Mouse (Mus musculus) thymus, adult 2 months (tissue): ENCODE results near the gene Fam172a. TPM values are rescaled to one million over a fixed set of nuclear protein-coding genes. Genes with fewer than 3 reads are reported as not detected.

Experiments used
- DNase-seq: peaks from one replicate; pipeline ENCODE4 v3.0.0; 2021
- H3K27ac ChIP-seq: fragments of 200-500 bp; 2 replicates; pipeline ENCODE4 v1.5.1; 2012; ENCODE audit warnings: low read length, control low read depth; ENCODE audit not compliant: control insufficient read depth, insufficient read depth
- H3K27me3 ChIP-seq: fragments of 200-500 bp; 2 replicates; pipeline ENCODE4 v1.6.1; 2012; ENCODE audit warnings: mild to moderate bottlenecking, low read length, moderate library complexity, mixed read lengths; ENCODE audit not compliant: control insufficient read depth, insufficient read depth
- H3K36me3 ChIP-seq: fragments of 200-500 bp; 2 replicates; pipeline ENCODE4 v1.6.1; 2012; ENCODE audit warnings: mild to moderate bottlenecking, low read length, moderate library complexity; ENCODE audit not compliant: control insufficient read depth, insufficient read depth
- H3K4me1 ChIP-seq: fragments of 200-500 bp; replicated peaks from 2 replicates; pipeline ENCODE4 v1.6.1; 2012; ENCODE audit warnings: low read length; ENCODE audit not compliant: control insufficient read depth, insufficient read depth
- H3K4me3 ChIP-seq: fragments of 200-500 bp; 2 replicates; pipeline ENCODE4 v1.5.1; 2012; ENCODE audit warnings: mild to moderate bottlenecking, low read length, control low read depth, moderate library complexity; ENCODE audit not compliant: control insufficient read depth, insufficient read depth
- CTCF ChIP-seq: fragments of 200-500 bp; IDR thresholded peaks from 2 replicates; pipeline ENCODE4 v1.5.1; 2012; ENCODE audit warnings: mild to moderate bottlenecking, control low read depth, low read length, moderate library complexity, borderline replicate concordance; ENCODE audit not compliant: control insufficient read depth, poor library complexity, insufficient read depth; ENCODE audit errors: extremely low read depth
- POLR2A ChIP-seq: fragments of 200-500 bp; IDR thresholded peaks from 2 replicates; pipeline ENCODE4 v1.6.1; 2012; ENCODE audit warnings: mild to moderate bottlenecking, low read length, control low read depth, moderate library complexity; ENCODE audit not compliant: control insufficient read depth, poor library complexity, insufficient read depth; ENCODE audit errors: extremely low read depth
- WGBS: fragments of 180-500 bp; shearing (Covaris S2); methylation state at CpG from one replicate; pipeline ENCODE4 v1.1.7; 2018; 5-methylcytosine and 5-hydroxymethylcytosine counted together
- polyA plus RNA-seq: library from polyadenylated mRNA; depleted of rRNA; stranded (reverse); fragments of >200 nt; gene quantifications from 2 replicates; pipeline ENCODE4 v1.2.3, GENCODE M21; 2012

The Fam172a gene
- polyA plus RNA-seq, 1 experiment, result 22.7 TPM

DNA sequence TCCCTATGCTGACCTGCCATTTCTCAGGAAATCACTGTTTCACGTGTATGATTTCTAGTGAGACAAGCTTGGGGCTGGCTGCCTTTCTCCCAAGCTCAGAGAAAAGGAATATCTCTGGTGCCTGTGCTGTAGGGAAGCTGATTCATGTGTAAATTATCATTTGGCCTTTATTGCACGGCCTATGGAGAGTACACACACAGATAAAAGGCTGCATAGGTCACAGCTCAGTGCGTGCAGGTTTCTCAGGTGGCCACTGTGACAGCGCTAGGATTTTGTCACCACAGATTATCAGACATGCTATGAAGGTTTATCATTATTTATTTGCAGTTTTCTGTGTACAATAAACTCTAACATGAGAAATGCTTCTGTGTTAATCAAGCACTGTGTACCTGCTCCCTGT lies 408.8 kb downstream of the Fam172a start:
- TF ChIP-seq POLR2A (no peak), CTCF (no peak)
- Histone ChIP-seq H3K4me3 (no peak overlapping the region), H3K36me3 (no peaks in the 10 kb centered on the region), H3K27me3 (no peaks in the 10 kb centered on the region), H3K4me1 (no peaks in the 10 kb centered on the region), H3K27ac (no peak overlapping the region)
- 84% methylated on average over 4 of the region's 4 CpGs for WGBS
- DNase-seq, result no peak

DNA sequence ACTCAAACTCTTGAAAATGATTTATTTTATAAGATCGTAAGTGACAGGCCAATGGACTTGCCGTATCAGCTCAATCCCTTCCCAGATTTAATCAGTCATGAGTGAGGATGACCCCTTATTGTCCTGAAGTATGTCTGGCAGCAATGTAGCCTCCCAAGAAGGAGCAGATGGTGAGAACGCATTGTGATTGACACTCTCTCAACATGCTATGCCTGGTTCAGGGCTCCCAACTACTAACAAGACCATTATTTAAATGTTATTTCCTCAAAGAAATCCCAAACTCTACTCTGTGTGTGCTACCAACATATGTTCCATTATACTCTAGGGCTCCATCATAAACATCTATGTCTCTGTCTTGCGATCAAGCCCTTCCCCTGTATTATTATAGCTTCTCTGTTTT lies 412.1 kb downstream of the Fam172a start:
- H3K27ac ChIP-seq, result no peak overlapping the region
- no peak for DNase-seq
- H3K36me3 ChIP-seq, result no peaks in the 10 kb centered on the region
- no peak for TF ChIP-seq POLR2A
- TF ChIP-seq CTCF, result no peak
- 100% methylated on average over 4 of the region's 4 CpGs for WGBS
- no peak overlapping the region for H3K4me3 ChIP-seq
- no peaks in the 10 kb centered on the region for H3K4me1 ChIP-seq
- H3K27me3 ChIP-seq, result no peaks in the 10 kb centered on the region

DNA sequence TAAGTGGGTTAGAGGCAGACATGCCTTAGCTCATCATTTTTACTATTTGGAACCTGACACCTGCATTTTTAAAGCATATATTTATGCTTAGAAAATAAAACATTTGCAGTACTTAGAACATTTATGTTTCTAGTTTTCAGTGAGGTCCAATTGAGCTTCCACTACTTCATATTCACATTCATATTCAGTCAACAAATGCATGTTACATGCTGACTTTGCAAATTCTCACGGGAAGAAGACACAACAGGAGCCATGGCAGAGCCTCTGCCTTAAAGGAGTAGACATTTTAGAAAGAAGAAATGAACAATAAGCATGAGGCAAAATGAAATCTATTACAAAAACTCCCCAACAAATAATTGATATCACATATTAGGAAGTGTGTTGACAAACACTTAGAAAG lies 416.9 kb downstream of the Fam172a start:
- H3K27ac ChIP-seq, result no peak overlapping the region
- no peaks in the 10 kb centered on the region for H3K27me3 ChIP-seq
- WGBS, result 95% methylated on average over 1 of the region's 1 CpGs
- TF ChIP-seq POLR2A (no peak), CTCF (no peak)
- DNase-seq, result no peak
- no peak overlapping the region for H3K4me3 ChIP-seq
- H3K4me1 ChIP-seq, result no peaks in the 10 kb centered on the region
- no peaks in the 10 kb centered on the region for H3K36me3 ChIP-seq

DNA sequence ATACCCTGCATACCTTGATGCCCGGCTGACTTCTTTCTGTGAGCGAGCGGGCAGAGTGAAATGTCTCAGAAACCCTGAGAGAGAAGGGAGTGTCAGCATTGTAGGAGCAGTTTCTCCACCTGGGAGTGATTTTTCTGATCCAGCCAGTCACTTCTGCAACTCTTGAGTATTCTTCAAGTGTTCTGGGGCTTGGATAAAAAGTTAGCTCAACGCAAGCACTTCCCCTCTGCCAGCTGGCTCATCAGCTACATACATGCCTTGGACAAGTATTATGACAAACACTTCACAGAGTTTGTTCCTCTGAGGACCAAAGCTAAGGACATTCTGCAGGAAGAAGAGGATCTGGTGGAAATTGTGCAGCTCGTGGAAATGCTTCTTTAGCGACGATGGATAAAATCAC lies 420.2 kb downstream of the Fam172a start:
- H3K27me3 ChIP-seq, result no peaks in the 10 kb centered on the region
- no peak for DNase-seq
- 98% methylated on average over 7 of the region's 7 CpGs for WGBS
- H3K36me3 ChIP-seq, result no peaks in the 10 kb centered on the region
- no peaks in the 10 kb centered on the region for H3K4me1 ChIP-seq
- TF ChIP-seq POLR2A (no peak), CTCF (no peak)
- no peak overlapping the region for H3K27ac ChIP-seq
- no peak overlapping the region for H3K4me3 ChIP-seq

DNA sequence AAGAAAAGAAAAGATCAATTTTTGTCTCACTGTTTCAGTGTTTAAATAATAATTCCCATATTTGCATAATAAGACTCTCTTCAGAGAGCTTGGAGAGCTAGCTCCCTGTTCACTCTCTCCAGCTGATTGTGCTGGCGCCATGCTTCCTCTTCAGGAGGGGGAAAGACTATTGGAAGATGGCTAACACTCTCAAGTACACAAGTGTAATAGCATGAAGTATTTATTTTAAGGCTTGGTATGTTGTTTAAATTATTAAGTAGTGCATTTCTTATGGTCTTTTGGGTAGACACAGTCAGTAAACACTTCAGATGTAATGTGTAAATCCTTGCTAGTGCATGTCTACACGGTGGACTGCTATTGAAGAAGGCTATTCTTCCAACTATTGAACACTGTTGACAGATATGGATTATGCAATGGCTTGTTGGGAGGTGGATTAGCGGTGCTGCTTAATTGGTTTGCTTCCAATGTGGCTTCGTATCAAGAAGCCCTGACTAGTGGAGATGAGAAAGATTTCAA lies 422.1 kb downstream of the Fam172a start:
- WGBS, result 94% methylated on average over 4 of the region's 4 CpGs
- no peak for DNase-seq

GRCm38 (mm10) chr13:78157465-78157864 lies 455.6 kb downstream of the Fam172a start:
- no peak for DNase-seq
- Histone ChIP-seq H3K36me3 (no peaks in the 10 kb centered on the region), H3K4me1 (no peaks in the 10 kb centered on the region), H3K27me3 (no peaks in the 10 kb centered on the region), H3K27ac (no peak overlapping the region), H3K4me3 (no peak overlapping the region)
- TF ChIP-seq POLR2A (no peak), CTCF (no peak)
- 96% methylated on average over 5 of the region's 5 CpGs for WGBS

More for the DNA sequence above, 422.1 kb downstream of the Fam172a start:
- no peaks in the 10 kb centered on the region for H3K4me1 ChIP-seq
- TF ChIP-seq POLR2A (no peak), CTCF (no peak)
- no peak overlapping the region for H3K27ac ChIP-seq
- H3K27me3 ChIP-seq, result no peaks in the 10 kb centered on the region
- H3K36me3 ChIP-seq, result no peaks in the 10 kb centered on the region
- H3K4me3 ChIP-seq, result no peak overlapping the region

DNA sequence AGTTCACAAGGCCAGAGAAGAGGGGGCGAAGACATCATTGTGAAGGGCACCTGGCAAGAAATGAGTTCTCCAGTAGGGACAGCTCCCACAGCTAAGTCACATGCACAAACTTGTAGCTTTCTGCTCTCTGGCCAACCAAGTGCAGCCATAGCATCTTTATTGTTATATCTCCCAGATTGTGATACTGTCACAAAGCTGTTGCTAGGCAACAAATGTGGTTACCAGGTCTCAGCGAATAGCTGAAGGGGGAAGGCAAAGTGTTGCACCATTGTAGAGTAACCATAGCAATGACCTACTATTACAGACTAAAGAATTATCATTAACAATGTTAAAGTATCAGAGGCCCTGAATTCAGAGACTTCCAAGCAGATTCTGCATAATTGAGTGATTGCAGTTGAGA lies 460.3 kb downstream of the Fam172a start:
- no peak for DNase-seq
- H3K36me3 ChIP-seq, result no peaks in the 10 kb centered on the region
- H3K4me1 ChIP-seq, result peaks cover 7% of the 10 kb centered on the region; the same call in 1 of the 2 replicates
- no peak overlapping the region for H3K27ac ChIP-seq
- no peaks in the 10 kb centered on the region; the same call in 1 of the 2 replicates for H3K27me3 ChIP-seq
- 63% methylated on average over 2 of the region's 2 CpGs for WGBS
- H3K4me3 ChIP-seq, result no peak overlapping the region
- TF ChIP-seq CTCF, result no peak
- no peak for TF ChIP-seq POLR2A
